Mouse (Mus musculus) c-Kit-positive CD71-positive TER-119-positive erythroid progenitor cells, embryonic 14.5 days (primary cell): Measurements from ENCODE around the gene Nfatc2ip.
A peak's percentile ranks its signal among the peaks of the same experiment; 100 is the strongest.

Experiments used
- DNase-seq: peaks from one replicate; pipeline ENCODE4 v3.0.0-alpha.2; 2013; ENCODE audit warnings: low spot score

The Nfatc2ip gene

DNA sequence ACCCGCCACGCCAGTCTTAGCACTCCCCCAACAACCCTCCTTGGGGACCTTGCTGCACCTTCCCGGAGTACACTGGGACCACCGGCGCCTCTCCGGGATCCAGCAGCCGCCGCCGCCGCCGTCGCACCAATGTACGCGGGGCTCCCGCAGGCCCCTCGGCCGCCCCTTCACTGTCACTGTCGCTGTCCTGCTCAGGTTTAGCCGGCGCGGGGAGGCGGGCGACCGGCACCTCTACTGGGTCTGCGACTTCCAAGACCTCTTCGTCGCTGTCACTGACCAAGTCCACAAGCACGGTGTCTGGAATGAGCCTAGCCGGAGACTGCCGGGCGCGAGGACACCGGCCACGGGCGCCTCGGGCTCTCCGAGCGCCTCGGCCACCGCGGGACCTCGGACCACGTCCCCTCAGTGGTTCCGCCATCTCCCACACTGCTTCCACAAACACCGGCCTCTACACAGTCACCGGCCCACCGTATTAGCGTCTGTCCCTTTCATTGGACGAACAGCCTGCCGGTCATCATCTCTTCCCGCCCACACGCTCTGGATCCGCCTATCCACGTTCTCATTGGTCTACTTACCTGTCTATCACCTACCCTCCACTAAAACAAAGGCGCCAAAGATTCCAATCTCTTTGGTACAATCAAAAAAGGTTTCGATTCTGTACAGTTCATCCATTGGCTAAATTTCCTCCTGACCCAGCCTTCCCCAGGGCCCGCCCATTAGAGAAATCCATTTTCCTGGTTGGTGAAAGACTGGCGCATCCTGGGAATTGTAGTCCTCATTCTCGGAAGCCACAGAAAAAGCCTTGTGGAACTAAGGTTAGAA is at the start of gene Nfatc2ip:
Gene Nfatc2ip (minus strand): TSS at position 440 of the 822 bp plus-strand sequence.
- peak; percentile 100 for DNase-seq

DNA sequence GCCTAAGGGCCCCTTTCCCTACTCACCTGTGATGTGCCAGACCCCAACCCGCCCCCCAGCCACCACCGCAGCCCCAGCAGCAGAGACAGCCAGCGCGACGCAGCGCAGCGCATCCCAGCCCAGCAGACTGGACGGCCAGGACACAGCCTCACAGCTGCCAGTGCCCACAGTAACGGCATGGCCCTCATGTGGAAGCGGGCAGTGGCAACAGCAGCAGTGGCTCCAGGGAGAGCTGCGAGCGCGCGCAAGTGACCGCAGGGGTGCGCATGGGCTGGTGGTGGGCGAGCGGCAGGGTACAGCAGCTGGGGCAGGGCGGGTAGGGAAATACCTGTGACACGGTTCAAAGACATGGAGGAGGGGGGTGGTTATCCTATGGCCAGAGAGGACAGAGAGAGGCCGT is 49.7 kb upstream of the Nfatc2ip start:
- no peak for DNase-seq

DNA sequence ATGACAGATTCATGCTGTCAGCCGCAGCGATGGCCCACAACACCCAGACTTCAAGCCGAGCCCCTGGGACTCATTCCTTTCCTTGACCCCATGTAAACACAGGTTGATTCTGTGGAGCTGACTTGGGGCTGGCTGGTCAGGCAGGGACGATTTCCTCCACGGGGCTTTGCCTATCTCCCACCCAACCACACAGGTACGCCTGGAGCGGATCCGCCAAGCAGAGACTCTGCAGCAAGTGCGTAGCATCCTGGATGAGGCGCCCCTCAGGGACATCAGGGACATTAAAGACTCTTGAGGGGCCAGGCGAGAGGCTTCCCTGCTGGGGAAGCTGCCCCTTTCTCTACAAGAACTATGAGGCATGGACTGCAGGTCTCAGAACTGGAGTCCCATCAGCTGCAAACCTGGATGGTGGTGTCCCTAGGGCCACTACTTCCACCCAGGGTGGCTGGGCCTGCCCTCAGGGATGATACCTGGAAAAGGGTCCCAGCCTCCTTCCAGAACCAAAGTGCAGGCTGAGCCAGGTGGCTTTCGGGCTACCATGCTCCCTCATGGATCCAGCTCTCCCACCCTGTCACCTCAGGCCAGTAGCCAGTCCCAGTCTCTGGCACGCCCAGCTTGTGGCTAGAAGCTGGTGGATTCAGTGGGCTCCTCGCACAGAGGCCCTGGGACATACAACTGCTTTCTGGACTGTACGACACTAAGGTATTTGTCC is 48.7 kb upstream of the Nfatc2ip start:
- DNase-seq = no peak

DNA sequence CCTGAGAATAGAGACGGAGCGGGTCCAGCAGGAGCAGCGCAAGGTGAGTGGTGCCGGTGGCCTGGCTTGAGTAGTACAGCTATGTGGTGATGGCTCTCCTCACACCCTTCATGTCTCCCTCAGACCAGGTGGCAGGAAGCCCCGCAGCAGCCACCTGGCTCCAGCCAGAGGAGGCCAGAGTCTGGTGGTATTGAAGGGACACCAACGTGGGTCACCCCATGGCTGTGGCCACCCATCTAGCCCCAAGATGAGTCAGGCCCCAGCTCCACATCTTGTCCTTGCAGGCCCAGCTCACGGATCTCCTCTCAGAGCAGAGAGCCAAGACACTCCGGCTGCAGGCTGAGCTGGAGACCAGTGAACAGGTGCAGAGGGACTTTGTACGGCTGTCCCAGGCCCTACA is 48.0 kb upstream of the Nfatc2ip start:
- no peak for DNase-seq

DNA sequence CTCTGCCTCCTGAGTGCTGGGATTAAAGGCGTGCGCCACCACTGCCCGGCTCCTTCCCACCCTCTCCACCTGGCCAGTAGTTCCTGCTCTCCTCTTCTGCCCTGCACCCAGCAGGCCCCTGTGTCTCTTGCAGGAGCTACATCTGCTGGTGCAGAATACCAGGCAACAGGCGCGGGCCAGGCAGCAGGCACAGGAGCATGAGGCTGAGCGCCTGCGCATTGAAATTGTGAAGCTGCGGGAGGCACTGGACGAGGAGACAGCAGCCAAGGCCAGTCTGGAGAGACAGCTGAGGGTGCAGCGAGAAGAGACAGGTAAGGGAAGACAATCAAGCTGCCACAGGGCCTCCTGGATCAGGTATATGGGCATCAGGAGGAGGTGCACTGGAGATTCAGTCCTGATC is 47.5 kb upstream of the Nfatc2ip start:
- DNase-seq = no peak

DNA sequence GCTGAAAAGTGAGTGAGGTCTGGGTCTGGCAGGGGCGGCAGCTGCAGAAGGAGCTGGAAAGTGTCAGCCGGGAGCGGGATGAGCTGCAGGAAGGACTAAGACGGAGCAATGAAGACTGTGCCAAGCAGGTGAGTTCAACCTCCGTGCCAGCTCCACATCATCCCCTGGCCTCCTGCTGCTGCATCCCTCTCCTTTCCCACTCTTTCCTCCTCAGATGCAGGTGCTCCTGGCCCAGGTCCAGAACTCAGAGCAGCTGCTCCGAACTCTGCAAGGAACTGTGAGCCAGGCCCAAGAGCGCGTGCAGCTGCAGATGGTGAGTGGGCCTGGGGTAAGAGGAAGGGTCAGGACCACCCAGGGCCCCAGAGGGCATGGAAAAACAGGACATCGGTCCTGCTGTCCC is 43.6 kb upstream of the Nfatc2ip start:
- no peak for DNase-seq

DNA sequence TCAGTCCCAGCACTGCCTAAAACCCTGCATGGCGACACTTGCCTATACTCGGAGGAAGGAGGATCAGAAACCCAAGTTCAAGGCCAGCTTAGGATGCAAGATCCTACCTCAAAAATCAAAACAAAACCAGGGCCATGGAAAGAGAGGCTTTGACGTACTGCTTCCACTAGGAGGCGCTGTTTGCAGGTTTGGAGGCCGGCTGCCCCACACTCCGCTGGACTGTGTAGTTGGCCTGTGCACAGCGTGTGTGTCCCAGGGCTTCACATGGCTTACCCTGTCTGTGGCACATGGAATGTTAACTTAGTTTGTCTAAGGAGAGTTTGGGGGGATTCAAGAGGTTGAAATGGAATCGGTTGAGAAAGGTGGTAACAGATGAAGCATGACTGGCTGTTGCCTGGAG is 40.3 kb upstream of the Nfatc2ip start:
- peak; percentile 61 for DNase-seq

DNA sequence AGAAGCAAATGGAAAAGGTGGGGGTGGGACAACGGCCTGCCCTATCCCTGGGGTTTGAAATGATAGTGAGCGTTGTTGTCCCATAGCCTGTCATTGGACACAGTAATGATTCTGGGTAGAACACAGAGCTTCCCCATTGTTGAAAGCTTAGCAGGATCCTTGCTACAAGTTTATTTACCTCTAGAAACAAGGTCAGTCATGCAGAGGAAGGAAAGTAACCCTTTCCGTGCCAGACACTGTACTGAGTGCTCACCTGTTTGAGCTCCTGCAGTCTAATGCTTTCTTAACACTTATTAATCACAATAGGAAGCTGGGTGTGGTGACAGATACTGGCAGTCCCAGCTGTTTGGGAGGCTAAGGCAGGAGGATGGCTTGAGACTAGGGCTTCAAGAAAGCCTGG is 39.3 kb upstream of the Nfatc2ip start:
- DNase-seq = no peak

DNA sequence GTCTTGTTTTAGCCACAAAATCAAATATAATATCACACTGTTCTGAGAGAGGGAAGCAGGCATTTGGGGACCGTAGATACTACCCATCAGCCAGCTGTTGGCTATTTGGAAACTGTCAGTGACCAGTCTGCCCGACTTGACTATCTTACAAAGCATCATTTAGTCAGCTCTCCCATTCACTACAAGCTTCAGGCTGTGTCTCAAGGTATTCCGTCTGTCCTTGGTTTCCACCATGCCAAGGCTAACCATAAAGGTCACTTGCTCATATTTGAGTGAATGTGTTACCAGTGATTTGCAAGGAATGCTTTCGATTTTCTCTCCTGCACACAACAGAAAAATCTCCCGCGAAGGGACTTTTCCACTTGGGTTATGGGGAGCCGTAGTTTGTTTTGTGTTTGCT is 38.2 kb upstream of the Nfatc2ip start:
- DNase-seq = no peak

DNA sequence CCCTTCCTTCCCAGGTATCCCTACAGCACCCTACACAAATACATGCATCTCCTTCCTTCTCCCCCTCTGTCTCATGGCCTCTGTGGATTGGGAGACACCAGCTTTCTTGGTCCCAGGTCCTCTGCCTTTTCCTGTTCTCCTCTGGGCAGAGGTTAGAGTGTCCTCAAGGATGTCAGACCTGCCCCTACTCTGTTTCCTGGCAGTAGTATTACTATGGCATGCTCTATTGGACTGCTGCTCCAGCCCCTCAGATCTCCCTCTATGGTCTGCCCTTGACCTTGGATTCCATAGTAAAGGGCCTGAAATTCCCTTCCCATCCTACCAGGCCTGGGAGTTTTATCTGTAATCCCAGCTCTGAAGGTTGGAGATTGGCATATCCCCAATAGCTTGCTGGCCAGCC is 33.6 kb upstream of the Nfatc2ip start:
- DNase-seq = no peak

DNA sequence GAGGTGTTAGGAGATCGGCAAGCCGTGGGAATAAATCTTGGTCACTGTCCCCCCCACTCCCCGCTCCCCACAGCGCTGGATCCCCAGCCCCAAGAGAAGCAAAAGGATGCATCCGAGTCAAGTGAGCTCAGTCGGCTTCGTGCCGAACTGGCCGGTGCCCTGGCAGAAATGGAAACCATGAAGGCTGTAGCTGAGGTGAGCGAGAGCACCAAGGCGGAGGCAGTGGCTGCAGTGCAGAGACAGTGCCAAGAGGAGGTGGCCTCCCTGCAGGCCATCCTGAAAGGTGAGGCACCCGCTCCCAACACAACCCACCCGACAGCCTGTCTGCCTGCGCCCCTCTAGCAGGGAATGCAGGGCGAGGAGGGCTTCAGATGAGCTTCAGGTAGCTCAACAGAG is 33.0 kb upstream of the Nfatc2ip start:
- no peak for DNase-seq

DNA sequence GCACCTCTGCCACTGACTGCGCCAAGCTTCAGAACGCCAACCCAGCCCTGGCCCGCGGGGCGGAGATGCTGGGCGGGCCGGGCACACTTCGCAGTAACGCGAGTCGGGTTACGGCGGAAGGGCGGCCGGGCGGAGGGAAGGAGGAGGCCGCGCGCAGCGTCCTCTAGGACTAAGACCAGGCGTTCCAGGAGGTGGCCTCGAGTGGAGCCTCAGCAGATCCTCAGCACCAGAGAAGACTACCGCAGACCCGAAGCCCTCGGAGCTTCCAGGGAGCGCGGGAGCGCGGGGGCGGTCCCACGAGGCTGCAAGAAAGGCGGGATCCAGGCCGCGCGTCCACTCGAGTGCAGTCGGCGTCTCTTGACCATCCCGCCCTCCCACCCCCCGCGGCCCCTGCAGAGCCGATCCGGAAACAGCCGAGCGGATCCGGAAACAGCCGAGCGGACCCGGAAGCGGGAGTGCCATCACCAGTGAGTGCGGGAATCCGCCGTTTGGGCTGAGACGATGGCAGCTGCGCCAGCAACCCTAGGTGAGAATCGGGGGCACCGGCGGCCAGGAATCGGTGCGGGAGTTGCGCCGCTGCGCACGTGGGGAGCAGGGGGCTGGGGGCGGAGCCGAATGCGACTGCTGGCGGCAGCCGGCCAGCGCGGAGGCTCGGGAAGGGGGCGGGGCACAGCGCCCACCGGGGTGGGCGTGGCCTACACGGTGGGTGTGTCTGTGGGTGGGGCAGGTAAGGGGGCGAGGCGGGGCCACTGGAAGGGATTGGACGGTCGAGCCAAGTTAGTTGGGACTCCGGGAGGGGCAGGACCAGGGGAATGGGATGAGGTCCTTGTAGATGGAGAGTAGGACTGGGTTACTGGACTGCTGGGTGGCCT is 32.3 kb upstream of the Nfatc2ip start, which contains the start of gene Rabep2:
Gene Rabep2 (plus strand): TSS at position 129 of the 872 bp plus-strand sequence.
- DNase-seq = peak; percentile 71

DNA sequence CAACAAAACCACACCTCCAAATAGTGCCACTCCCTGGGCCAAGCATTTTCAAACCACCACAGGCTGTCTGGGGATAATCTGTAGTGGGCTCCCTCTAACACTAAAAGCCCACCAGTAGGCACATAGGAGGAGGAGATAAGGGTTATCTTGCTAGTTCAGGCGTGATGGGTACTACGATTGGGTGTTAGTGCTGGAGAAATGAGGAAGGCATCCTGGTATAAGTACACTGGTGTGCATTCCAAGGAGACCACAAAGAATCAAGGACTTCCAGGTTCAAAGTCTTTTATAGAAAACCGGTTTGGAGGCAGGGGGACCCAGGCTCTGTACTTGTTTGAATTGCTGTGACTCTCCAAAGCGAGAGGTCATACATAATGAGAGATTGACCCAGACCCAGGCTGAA is 31.6 kb upstream of the Nfatc2ip start:
- DNase-seq = peak; percentile 44

DNA sequence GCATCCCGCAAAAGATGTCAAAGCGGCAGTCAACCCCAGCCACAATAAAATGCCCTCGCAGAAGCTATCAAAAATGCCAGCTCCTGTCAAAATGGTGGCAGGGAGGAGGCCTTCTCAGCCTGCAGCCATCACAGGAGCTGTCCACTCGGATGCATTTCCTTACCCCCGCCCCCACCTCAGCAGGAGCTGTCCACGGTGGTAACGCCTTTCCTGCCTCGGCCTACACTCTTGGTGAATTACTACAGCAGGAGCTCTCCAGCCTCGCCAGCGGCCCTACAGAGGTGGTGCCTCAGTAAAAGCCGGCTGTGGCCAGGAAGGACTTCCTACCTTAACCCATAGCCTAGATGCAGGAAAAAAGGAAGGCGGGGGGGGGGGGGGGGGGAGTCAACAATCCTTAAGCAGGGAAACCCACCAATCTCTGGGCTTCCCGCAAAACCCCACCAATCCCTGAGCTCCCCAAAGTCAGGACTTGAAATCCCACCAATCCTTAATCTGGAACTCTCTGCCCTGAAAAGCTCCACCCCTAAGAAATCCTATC is 30.9 kb upstream of the Nfatc2ip start:
- no peak for DNase-seq

DNA sequence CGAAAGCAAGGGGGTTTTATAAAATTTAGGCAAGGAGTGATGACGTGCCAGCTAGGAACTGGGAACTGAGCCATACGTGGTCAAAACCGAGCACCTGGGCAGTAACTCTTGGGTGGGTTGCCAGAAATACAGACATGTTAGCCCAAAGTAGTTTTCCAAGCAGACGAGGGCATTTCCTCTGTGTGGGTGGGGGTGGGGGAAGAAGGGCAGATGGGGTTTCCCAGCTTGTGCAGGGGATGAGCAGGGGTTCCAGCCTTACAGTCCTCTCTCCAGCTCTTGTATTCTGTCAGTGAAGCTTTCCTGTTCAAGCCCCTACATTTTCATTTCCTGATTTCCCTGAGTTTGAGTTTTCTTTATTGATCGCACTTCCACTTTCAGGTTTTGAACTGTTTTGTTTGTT is 27.6 kb upstream of the Nfatc2ip start:
- no peak for DNase-seq

DNA sequence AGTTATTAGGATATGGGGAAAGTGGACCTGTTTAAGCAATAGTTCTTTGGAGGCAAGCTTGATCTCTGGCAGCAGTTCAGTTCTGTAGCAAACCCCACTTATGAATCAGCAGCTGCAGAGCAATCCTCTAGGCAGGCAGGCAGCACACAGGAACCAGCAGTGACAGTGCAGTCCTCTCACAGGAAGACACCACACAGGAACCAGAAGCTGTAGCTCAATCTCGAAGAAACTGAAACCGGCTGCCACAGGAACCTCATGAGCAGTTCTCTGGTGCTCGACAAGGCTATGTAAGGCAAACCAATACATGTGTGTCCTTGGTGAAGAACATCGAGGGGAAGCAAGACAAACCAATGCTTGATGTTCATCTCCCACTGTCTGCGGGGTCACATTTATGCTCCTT is 25.2 kb upstream of the Nfatc2ip start:
- no peak for DNase-seq

DNA sequence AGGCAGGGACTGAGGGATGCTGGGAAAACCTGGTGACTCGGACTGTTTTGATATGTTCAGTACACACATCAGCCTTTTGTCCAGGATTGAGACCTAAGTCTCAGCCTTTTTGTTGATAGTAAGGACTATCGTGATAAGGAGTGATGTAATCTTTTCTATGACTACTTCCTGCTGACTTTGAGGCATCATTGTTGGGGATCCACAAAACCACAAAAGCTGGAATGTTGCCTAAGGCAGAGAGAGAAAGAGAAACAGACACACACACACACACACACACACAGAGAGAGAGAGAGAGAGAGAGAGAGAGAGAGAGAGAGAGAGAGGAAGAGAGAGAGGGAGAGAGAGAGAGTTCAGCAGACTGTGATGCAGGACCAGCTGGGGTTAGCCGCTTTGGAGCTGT is 22.0 kb upstream of the Nfatc2ip start:
- DNase-seq = no peak

DNA sequence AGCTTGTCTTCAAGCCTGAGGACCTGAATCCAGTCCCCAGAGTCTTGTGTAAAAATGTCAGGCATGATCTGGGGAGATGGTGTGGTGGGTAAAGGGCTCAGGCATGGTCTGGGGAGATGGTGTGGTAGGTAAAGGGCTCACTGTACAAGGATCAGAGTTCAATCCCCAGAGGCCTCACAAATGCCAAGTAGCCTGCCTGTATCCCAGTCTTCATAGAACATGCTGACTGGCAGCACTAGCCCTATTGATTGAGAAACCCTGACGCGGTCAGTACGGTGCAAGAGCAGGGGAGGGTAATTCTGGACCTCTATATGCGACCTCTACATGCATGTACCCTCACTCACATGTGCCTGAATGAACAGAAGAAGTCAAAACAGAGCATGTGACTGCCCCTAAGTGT is 21.1 kb upstream of the Nfatc2ip start:
- DNase-seq = no peak

DNA sequence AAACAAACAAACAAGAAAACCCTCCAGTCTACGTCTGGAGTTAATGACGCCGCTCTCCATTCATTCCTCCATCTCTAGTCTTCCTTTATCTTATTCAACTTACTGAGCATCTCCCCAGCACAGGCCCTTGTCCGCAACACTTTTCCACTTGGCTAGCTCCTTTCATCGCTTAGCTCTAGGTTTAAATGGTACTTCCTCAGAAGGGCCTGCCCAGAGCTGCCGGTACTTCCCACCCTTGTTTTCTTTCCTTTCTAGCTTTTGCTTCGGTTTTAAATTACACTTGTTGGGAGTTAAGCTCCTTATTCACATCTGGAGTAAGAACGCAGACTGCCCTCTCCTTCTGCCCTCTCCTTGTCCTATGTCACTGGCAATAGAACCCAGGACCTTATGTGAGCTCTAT is 20.5 kb upstream of the Nfatc2ip start:
- DNase-seq = no peak

DNA sequence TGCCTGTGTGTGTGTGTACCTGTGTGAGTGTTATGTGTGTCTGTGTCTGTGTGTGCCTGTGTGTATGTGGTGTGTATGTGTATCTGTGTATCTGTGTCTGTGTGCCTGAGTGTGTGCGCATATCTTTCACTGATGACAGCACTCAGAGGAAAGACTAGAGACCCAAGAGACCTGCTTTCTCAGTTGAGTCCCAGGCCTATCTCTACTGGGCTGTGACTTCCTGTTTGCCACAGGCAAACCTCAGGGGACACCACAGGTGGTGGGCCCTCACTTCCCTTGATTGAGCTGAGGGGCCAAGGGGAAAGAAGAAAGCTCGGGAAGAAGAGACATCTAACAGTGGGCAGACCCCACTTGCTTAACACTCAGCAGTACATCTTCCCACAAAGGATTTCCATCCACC is 20.1 kb upstream of the Nfatc2ip start:
- DNase-seq = no peak

DNA sequence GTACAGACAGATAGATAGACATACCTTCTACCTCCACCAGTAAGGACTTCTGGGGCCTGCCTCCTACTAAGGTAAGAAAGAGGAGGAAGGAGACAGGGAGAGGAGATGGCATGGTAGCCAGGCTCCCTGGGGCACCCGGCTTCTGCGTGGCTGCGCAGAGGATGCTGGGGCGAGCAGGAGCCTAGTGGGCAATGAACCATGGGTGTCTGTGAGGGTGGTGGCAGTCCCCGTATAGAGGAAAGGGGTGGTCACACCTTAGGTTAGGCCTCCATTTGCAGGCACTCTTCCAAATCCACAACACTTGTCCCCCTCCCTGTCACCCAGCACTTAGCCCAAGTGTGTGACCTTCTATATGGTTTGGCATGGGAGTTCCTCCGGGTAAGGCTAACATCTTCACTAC is 18.2 kb upstream of the Nfatc2ip start, which contains the start of gene Cd19:
Gene Cd19 (minus strand): TSS at position 165 of the 400 bp plus-strand sequence.
- no peak for DNase-seq

DNA sequence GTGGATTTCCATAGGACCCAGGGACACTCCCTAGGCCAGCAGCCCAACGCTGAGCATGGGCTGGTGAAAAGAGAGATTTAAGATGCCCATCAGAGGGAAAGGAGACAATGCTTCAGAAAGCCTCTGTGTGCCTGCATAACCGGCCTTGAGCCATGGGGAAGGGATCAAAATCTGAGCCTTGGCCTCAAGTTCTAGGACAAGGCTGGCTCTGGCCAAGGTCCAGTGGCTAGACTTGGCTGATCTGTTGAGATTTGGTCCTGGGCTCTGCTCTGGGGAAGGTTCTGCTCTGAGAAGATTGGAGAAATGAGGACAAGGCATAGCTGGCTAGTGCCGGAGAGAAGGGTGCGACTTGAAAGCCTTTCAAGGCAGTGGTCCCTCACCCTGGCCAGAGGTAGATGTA is 14.5 kb upstream of the Nfatc2ip start:
- DNase-seq = no peak
